ENCODE assay signal across 8 mouse cellular contexts in genomic region chr5:129063037-129063791, GRCm38 (mm10). TPM values are rescaled to one million over a fixed set of nuclear protein-coding genes. Genes with fewer than 3 reads are reported as not detected.
DNase-seq lines count a peak whose midpoint lies in the region; ATAC-seq and TF ChIP-seq lines count a peak whose summit lies in the region.

No protein-coding gene starts in this region.

- peak; percentile 58 for TF ChIP-seq RAD21 in CH12.LX (IDR thresholded peaks at IDR 0.05; ENCODE audit: low read depth, low read length)

- no peak overlapping the region for H3K4me2 ChIP-seq in CH12.LX (ENCODE audit: insufficient read depth, low read depth, poor library complexity, severe bottlenecking)
- peak overlapping the region; percentile 46; the same call in 1 of the 2 replicates for H3K4me2 ChIP-seq in forebrain, embryonic 11.5 days (ENCODE audit: low read depth, low read length, severe bottlenecking)
- H3K4me2 ChIP-seq in heart, postnatal 0 days (ENCODE audit: low read depth, low read length): peak overlapping the region; percentile 27
- peak overlapping the region; percentile 48 for H3K4me2 ChIP-seq in lung, embryonic 15.5 days

- H3K27me3 ChIP-seq in CH12.LX (replicated peaks): peaks cover 31% of the 10 kb centered on the region
- H3K27me3 ChIP-seq in forebrain, embryonic 11.5 days (ENCODE audit: control insufficient read depth, insufficient read depth, low read length): no peaks in the 10 kb centered on the region; the same call in 1 of the 2 replicates
- peaks cover 15% of the 10 kb centered on the region for H3K27me3 ChIP-seq in heart, postnatal 0 days (ENCODE audit: control insufficient read depth, insufficient read depth, low read length)
- peaks cover 10% of the 10 kb centered on the region for H3K27me3 ChIP-seq in lung, embryonic 15.5 days
- no peaks in the 10 kb centered on the region for H3K27me3 ChIP-seq in thymus, adult 2 months (ENCODE audit: control insufficient read depth, insufficient read depth, low read length)

- peak; percentile 69 for ATAC-seq in forebrain, embryonic 11.5 days (replicated peaks; ENCODE audit: low FRiP score)
- peak; percentile 27; the same call in 1 of the 2 replicates for ATAC-seq in heart, postnatal 0 days (ENCODE audit: insufficient read depth, low read depth)
- ATAC-seq in lung, embryonic 15.5 days (ENCODE audit: borderline replicate concordance, extremely low read depth, low FRiP score, low TSS enrichment): no peak

- peak; percentile 81 for DNase-seq in CH12.LX (ENCODE audit: extremely low read depth)
- peak; percentile 58 for DNase-seq in c-Kit-positive CD71-negative TER-119-negative erythroid progenitor cells, embryonic 14.5 days (ENCODE audit: low read depth)
- DNase-seq in forebrain, embryonic 11.5 days (ENCODE audit: low spot score): peak; percentile 91
- peak; percentile 69 for DNase-seq in heart, postnatal 0 days (ENCODE audit: low spot score)
- peak; percentile 55 to 92 for DNase-seq in kidney, postnatal 36 days
- peak; percentile 10 for DNase-seq in ovary, adult 18-20 months (ENCODE audit: low spot score)
- peak; percentile 77 for DNase-seq in thymus, adult 2 months

- no peak for TF ChIP-seq POLR2A in CH12.LX (IDR thresholded peaks at IDR 0.05; ENCODE audit: low read depth, low read length)
- TF ChIP-seq POLR2A in thymus, adult 2 months (IDR thresholded peaks at IDR 0.05; ENCODE audit: control insufficient read depth, extremely low read depth, insufficient read depth, low read length, poor library complexity): no peak

- peak in 1 of 2 experiments; percentile 57; a peak in 2 of 4 replicates for TF ChIP-seq CTCF in CH12.LX (conservative IDR thresholded peaks at IDR 0.05 in 1 of 2, IDR thresholded peaks at IDR 0.05 in 1 of 2; ENCODE audit: low read depth in 2 of 2, low read length in 2 of 2)
- peak; percentile 74 for TF ChIP-seq CTCF in heart, postnatal 0 days (IDR thresholded peaks at IDR 0.05; ENCODE audit: low read depth)
- peak; percentile 78; the same call in 1 of the 2 replicates for TF ChIP-seq CTCF in thymus, adult 2 months (IDR thresholded peaks at IDR 0.05; ENCODE audit: borderline replicate concordance, control insufficient read depth, extremely low read depth, insufficient read depth, low read length, poor library complexity)

- no peak overlapping the region for H3K9ac ChIP-seq in CH12.LX (ENCODE audit: insufficient read depth, low read depth)
- H3K9ac ChIP-seq in forebrain, embryonic 11.5 days (ENCODE audit: low read length): no peak overlapping the region; the same call in 1 of the 2 replicates
- H3K9ac ChIP-seq in heart, postnatal 0 days (replicated peaks; ENCODE audit: low read depth, low read length): no peak overlapping the region
- H3K9ac ChIP-seq in lung, embryonic 15.5 days: no peak overlapping the region; the same call in 1 of the 2 replicates

- H3K36me3 ChIP-seq in CH12.LX (replicated peaks in 1 of 2; ENCODE audit: control insufficient read depth in 1 of 2, insufficient read depth in 1 of 2, low read length in 1 of 2): no peaks in the 10 kb centered on the region
- H3K36me3 ChIP-seq in forebrain, embryonic 11.5 days (ENCODE audit: control insufficient read depth, insufficient read depth, low read length): no peaks in the 10 kb centered on the region
- H3K36me3 ChIP-seq in heart, postnatal 0 days (replicated peaks; ENCODE audit: control insufficient read depth, insufficient read depth, low read length): no peaks in the 10 kb centered on the region
- H3K36me3 ChIP-seq in lung, embryonic 15.5 days: no peaks in the 10 kb centered on the region
- H3K36me3 ChIP-seq in thymus, adult 2 months (ENCODE audit: control insufficient read depth, insufficient read depth, low read length): no peaks in the 10 kb centered on the region

- H3K79me2 ChIP-seq in CH12.LX (replicated peaks; ENCODE audit: control insufficient read depth, extremely low read depth, insufficient read depth, poor library complexity, severe bottlenecking): no peaks in the 10 kb centered on the region

- dilution Hi-C loops in CH12.LX (cut with MboI; ENCODE audit: extremely low pct_ligation_motif_present, extremely low pct_unique_long_range_greater_than_20kb, low sequenced_read_pairs): no loop called here

- WGBS in forebrain, embryonic 11.5 days: 18% methylated on average over 21 of the region's 21 CpGs
- WGBS in heart, postnatal 0 days: 6% methylated on average over 20 of the region's 21 CpGs
- 6% methylated on average over 21 of the region's 21 CpGs for WGBS in lung, embryonic 15.5 days
- WGBS in thymus, adult 2 months: 7% methylated on average over 21 of the region's 21 CpGs

- peaks cover 5% of the 10 kb centered on the region for H3K9me3 ChIP-seq in CH12.LX (replicated peaks; ENCODE audit: low read length)
- no peaks in the 10 kb centered on the region; the same call in 1 of the 2 replicates for H3K9me3 ChIP-seq in forebrain, embryonic 11.5 days (ENCODE audit: control insufficient read depth, low read length)
- no peaks in the 10 kb centered on the region for H3K9me3 ChIP-seq in heart, postnatal 0 days (replicated peaks; ENCODE audit: control insufficient read depth, low read length)
- no peaks in the 10 kb centered on the region for H3K9me3 ChIP-seq in lung, embryonic 15.5 days

- H3K4me1 ChIP-seq in CH12.LX (ENCODE audit: control insufficient read depth in 1 of 2, insufficient read depth in 2 of 2): peaks cover 0 to 33% of the 10 kb centered on the region in 2 experiments; a peak in 2 of 4 replicates
- peaks cover 6% of the 10 kb centered on the region for H3K4me1 ChIP-seq in forebrain, embryonic 11.5 days (replicated peaks; ENCODE audit: control insufficient read depth, insufficient read depth, low read length)
- H3K4me1 ChIP-seq in heart, postnatal 0 days (ENCODE audit: control insufficient read depth, insufficient read depth): no peaks in the 10 kb centered on the region
- H3K4me1 ChIP-seq in lung, embryonic 15.5 days: peaks cover 14% of the 10 kb centered on the region
- H3K4me1 ChIP-seq in thymus, adult 2 months (replicated peaks; ENCODE audit: control insufficient read depth, insufficient read depth, low read length): peaks cover 3% of the 10 kb centered on the region; the same call in 1 of the 2 replicates

- no peak overlapping the region for H3K4me3 ChIP-seq in CH12.LX (replicated peaks in 1 of 3; ENCODE audit: low read depth in 2 of 3, low read length in 2 of 3, poor library complexity in 1 of 3)
- peak overlapping the region; percentile 10; the same call in 1 of the 2 replicates for H3K4me3 ChIP-seq in forebrain, embryonic 11.5 days (ENCODE audit: low read depth, low read length)
- no peak overlapping the region for H3K4me3 ChIP-seq in heart, postnatal 0 days (ENCODE audit: low read depth, low read length)
- 0 out of 2 replicates have a peak overlapping the region, but pooled peaks have one; percentile 7 for H3K4me3 ChIP-seq in lung, embryonic 15.5 days
- H3K4me3 ChIP-seq in thymus, adult 2 months (ENCODE audit: control insufficient read depth, insufficient read depth, low read length): no peak overlapping the region

- in situ Hi-C loops in CH12.LX (cut with MboI; ENCODE audit: low pct_ligation_motif_present, low pct_unique_long_range_greater_than_20kb, low sequenced_read_pairs): loop anchor here (5.0 to 10.0 kb wide), 3 partner anchors 114 to 522 kb away; partner anchors contain the start of gene Mmp17

- no peak for TF ChIP-seq EP300 in CH12.LX (IDR thresholded peaks at IDR 0.05; ENCODE audit: low read length)
- TF ChIP-seq EP300 in heart, postnatal 0 days (IDR thresholded peaks at IDR 0.05; ENCODE audit: low read depth): no peak

- no peak overlapping the region for H3K27ac ChIP-seq in CH12.LX (ENCODE audit: insufficient read depth, low read depth)
- no peak overlapping the region for H3K27ac ChIP-seq in forebrain, embryonic 11.5 days (ENCODE audit: low read depth, low read length)
- H3K27ac ChIP-seq in heart, postnatal 0 days (ENCODE audit: low read depth): no peak overlapping the region
- no peak overlapping the region for H3K27ac ChIP-seq in lung, embryonic 15.5 days
- no peak overlapping the region for H3K27ac ChIP-seq in thymus, adult 2 months (ENCODE audit: control insufficient read depth, insufficient read depth, low read length)

TF ChIP-seq in CH12.LX, 34 proteins besides CTCF, POLR2A, EP300 and RAD21 (continues in another document):
- TF ChIP-seq PAX5 (IDR thresholded peaks at IDR 0.05; ENCODE audit: low read length) (no peak), NRF1 (IDR thresholded peaks at IDR 0.05; ENCODE audit: low read depth, low read length) (no peak), CHD1 (IDR thresholded peaks at IDR 0.05; ENCODE audit: low read depth, low read length) (no peak), ZKSCAN1 (IDR thresholded peaks at IDR 0.05; ENCODE audit: borderline replicate concordance, low read depth, low read length) (no peak)

RNA-seq across cellular contexts. Expression of gene Adgrd1, which starts 33.3 kb away (rescaled TPM):
- total RNA-seq in CH12.LX (2012; rRNA removed) (0.04 TPM in 1 of 2 replicates, not detected in the other), CH12.LX (2014; rRNA removed) (0.05 and 0.07 TPM in 2 replicates)
- 0.11 TPM in 1 of 2 replicates, not detected in the other for polyA plus RNA-seq in CH12.LX (2012; ENCODE audit: insufficient read length, low read depth)
- polyA plus RNA-seq in forebrain, embryonic 11.5 days (2014; fragmentation: Nextera tagmentation; extraction: Ambion mirVana): not detected in 2 replicates
- total RNA-seq in heart, postnatal 0 days (2014; rRNA removed; ENCODE audit: low replicate concordance): 6.0 and 15.6 TPM in 2 replicates
- 1.6 and 1.9 TPM in 2 replicates for polyA plus RNA-seq in heart, postnatal 0 days (2015; fragmentation: Nextera tagmentation; extraction: Ambion mirVana)
- 0.86 and 1.3 TPM in 2 replicates for polyA plus RNA-seq in lung, embryonic 15.5 days (2015; fragmentation: Nextera tagmentation; extraction: Ambion mirVana)
- 3.3 TPM in 2 replicates for polyA plus RNA-seq in thymus, adult 2 months (2012; rRNA removed)

RNA-seq across cellular contexts. Expression of gene Ran, which starts 43.3 kb away (rescaled TPM):
- total RNA-seq in CH12.LX (2012; rRNA removed): 847 and 977 TPM in 2 replicates
- total RNA-seq in CH12.LX (2014; rRNA removed): 1,083 and 1,183 TPM in 2 replicates
- polyA plus RNA-seq in CH12.LX (2012; ENCODE audit: insufficient read length, low read depth): 1,512 and 1,664 TPM in 2 replicates
- polyA plus RNA-seq in forebrain, embryonic 11.5 days (2014; fragmentation: Nextera tagmentation; extraction: Ambion mirVana): 917 and 946 TPM in 2 replicates
- total RNA-seq in heart, postnatal 0 days (2014; rRNA removed; ENCODE audit: low replicate concordance): 128 and 989 TPM in 2 replicates
- 188 and 196 TPM in 2 replicates for polyA plus RNA-seq in heart, postnatal 0 days (2015; fragmentation: Nextera tagmentation; extraction: Ambion mirVana)
- 634 and 683 TPM in 2 replicates for polyA plus RNA-seq in lung, embryonic 15.5 days (2015; fragmentation: Nextera tagmentation; extraction: Ambion mirVana)
- polyA plus RNA-seq in thymus, adult 2 months (2012; rRNA removed): 145 and 165 TPM in 2 replicates

RNA-seq across cellular contexts. Expression of gene Stx2, which starts 54.8 kb away (rescaled TPM):
- total RNA-seq in CH12.LX (2012; rRNA removed) (3.4 and 5.2 TPM in 2 replicates), CH12.LX (2014; rRNA removed) (0.74 and 1.2 TPM in 2 replicates)
- polyA plus RNA-seq in CH12.LX (2012; ENCODE audit: insufficient read length, low read depth): 1.9 and 2.5 TPM in 2 replicates
- polyA plus RNA-seq in forebrain, embryonic 11.5 days (2014; fragmentation: Nextera tagmentation; extraction: Ambion mirVana): 29.6 and 32.3 TPM in 2 replicates
- 19.8 and 36.8 TPM in 2 replicates for total RNA-seq in heart, postnatal 0 days (2014; rRNA removed; ENCODE audit: low replicate concordance)
- polyA plus RNA-seq in heart, postnatal 0 days (2015; fragmentation: Nextera tagmentation; extraction: Ambion mirVana): 14.6 and 16.3 TPM in 2 replicates
- polyA plus RNA-seq in lung, embryonic 15.5 days (2015; fragmentation: Nextera tagmentation; extraction: Ambion mirVana): 24.9 and 28.3 TPM in 2 replicates
- 24.1 and 27.2 TPM in 2 replicates for polyA plus RNA-seq in thymus, adult 2 months (2012; rRNA removed)

Comparison
In these comparisons a context has a peak if more than half of its experiments do, and no peak if none do; other contexts are left out.
1. DNase-seq: peak in every context shown above with its lines; median percentile 91 in forebrain, embryonic 11.5 days; 81 in CH12.LX; 77 in thymus, adult 2 months; 74 in kidney, postnatal 36 days; 69 in heart, postnatal 0 days; 58 in c-Kit-positive CD71-negative TER-119-negative erythroid progenitor cells, embryonic 14.5 days; 10 in ovary, adult 18-20 months.
2. H3K4me3 ChIP-seq: peak in forebrain, embryonic 11.5 days (single experiment) and lung, embryonic 15.5 days (single experiment); none in CH12.LX (0 of 3), heart, postnatal 0 days (single experiment) and thymus, adult 2 months (single experiment).